Mouse (Mus musculus): Measurements from ENCODE around the gene Exoc8. TPM values are rescaled to one million over a fixed set of nuclear protein-coding genes. Genes with fewer than 3 reads are reported as not detected.
A peak's percentile ranks its signal among the peaks of the same experiment; 100 is the strongest.

Gene Exoc8
- total RNA-seq, 1 experiment, result 16.8 TPM

DNA sequence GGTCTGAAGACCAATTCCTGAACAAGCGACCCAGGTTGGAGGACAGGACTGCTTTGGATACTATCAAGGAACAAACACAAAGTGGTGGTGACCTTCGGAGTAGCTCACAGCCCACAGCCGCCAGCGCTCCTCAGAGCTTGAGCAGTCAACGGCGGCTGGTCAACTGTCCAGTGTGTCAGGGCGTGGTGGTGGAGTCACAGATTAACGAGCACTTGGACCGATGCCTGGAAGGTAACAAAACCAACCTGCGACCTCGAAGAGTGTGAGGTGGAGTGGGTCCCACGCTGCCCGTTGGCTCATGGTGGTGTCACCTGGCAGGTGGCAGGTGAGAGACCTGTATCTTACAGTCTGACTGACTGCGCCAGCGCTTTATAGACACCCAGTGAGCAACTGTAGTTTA is 5.7 kb upstream of the Exoc8 start:
- in situ Hi-C loops (cut with MboI; ENCODE audit: low sequenced_read_pairs in 2 of 2, unreplicated experiment in 2 of 2), result no loop called here
- Histone ChIP-seq H3K36me3 (ENCODE audit: control insufficient read depth, insufficient read depth, low read length, poor library complexity, severe bottlenecking) (peaks cover 41% of the 10 kb centered on the region), H3K4me1 (ENCODE audit: control insufficient read depth in 2 of 2, insufficient read depth in 2 of 2, low read length in 2 of 2, poor library complexity in 1 of 2) (peaks cover 0 to 5% of the 10 kb centered on the region in 2 experiments; a peak in 1 of 4 replicates)

GRCm38 (mm10) chr8:124898251-124898905 is 873 bp upstream of the Exoc8 start:
- Histone ChIP-seq H3K9ac (ENCODE audit: insufficient read depth, low read depth, low read length, poor library complexity, severe bottlenecking) (peak overlapping the region; percentile 93), H3K4me3 (ENCODE audit: insufficient read depth in 1 of 2, low read depth in 1 of 2, low read length in 2 of 2, poor library complexity in 1 of 2, severe bottlenecking in 1 of 2) (peak overlapping the region; percentile 65 to 95), H3K9me3 (ENCODE audit: control insufficient read depth, insufficient read depth, low read depth, low read length) (no peaks in the 10 kb centered on the region), H3K4me1 (ENCODE audit: control insufficient read depth in 2 of 2, insufficient read depth in 2 of 2, low read length in 2 of 2, poor library complexity in 1 of 2) (peaks cover 0 to 14% of the 10 kb centered on the region in 2 experiments; a peak in 2 of 4 replicates), H3K36me3 (ENCODE audit: control insufficient read depth, insufficient read depth, low read length, poor library complexity, severe bottlenecking) (peaks cover 44% of the 10 kb centered on the region), H3K27ac (ENCODE audit: insufficient read depth, low read depth, low read length, poor library complexity, severe bottlenecking) (no peak overlapping the region)
- DNase-seq (ENCODE audit: low read depth, low spot score), result no peak
- TF ChIP-seq ZC3H11A (IDR thresholded peaks at IDR 0.05; ENCODE audit: borderline replicate concordance, low read depth, low read length) (no peak), CHD2 (IDR thresholded peaks at IDR 0.05; ENCODE audit: low read depth, low read length) (no peak), MAFK (IDR thresholded peaks at IDR 0.05; ENCODE audit: insufficient read depth, low read depth, low read length) (no peak), HCFC1 (IDR thresholded peaks at IDR 0.05; ENCODE audit: borderline replicate concordance, insufficient read depth, low read length) (no peak), ZNF384 (IDR thresholded peaks at IDR 0.05; ENCODE audit: low read depth, low read length) (no peak)
- in situ Hi-C loops (cut with MboI; ENCODE audit: low sequenced_read_pairs in 2 of 2, unreplicated experiment in 2 of 2), result no loop called here

More for the DNA sequence above, 5.7 kb upstream of the Exoc8 start:
- no peak for TF ChIP-seq ZC3H11A (IDR thresholded peaks at IDR 0.05; ENCODE audit: borderline replicate concordance, low read depth, low read length)
- no peak for TF ChIP-seq MAFK (IDR thresholded peaks at IDR 0.05; ENCODE audit: insufficient read depth, low read depth, low read length)
- TF ChIP-seq CHD2 (IDR thresholded peaks at IDR 0.05; ENCODE audit: low read depth, low read length), result no peak
- no peak for TF ChIP-seq HCFC1 (IDR thresholded peaks at IDR 0.05; ENCODE audit: borderline replicate concordance, insufficient read depth, low read length)
- TF ChIP-seq ZNF384 (IDR thresholded peaks at IDR 0.05; ENCODE audit: low read depth, low read length), result no peak
- H3K27ac ChIP-seq (ENCODE audit: insufficient read depth, low read depth, low read length, poor library complexity, severe bottlenecking), result no peak overlapping the region
- H3K9ac ChIP-seq (ENCODE audit: insufficient read depth, low read depth, low read length, poor library complexity, severe bottlenecking), result no peak overlapping the region
- no peak overlapping the region for H3K4me3 ChIP-seq (ENCODE audit: insufficient read depth in 1 of 2, low read depth in 1 of 2, low read length in 2 of 2, poor library complexity in 1 of 2, severe bottlenecking in 1 of 2)
- no peak for DNase-seq (ENCODE audit: low read depth, low spot score)
- no peaks in the 10 kb centered on the region for H3K9me3 ChIP-seq (ENCODE audit: control insufficient read depth, insufficient read depth, low read depth, low read length)

DNA sequence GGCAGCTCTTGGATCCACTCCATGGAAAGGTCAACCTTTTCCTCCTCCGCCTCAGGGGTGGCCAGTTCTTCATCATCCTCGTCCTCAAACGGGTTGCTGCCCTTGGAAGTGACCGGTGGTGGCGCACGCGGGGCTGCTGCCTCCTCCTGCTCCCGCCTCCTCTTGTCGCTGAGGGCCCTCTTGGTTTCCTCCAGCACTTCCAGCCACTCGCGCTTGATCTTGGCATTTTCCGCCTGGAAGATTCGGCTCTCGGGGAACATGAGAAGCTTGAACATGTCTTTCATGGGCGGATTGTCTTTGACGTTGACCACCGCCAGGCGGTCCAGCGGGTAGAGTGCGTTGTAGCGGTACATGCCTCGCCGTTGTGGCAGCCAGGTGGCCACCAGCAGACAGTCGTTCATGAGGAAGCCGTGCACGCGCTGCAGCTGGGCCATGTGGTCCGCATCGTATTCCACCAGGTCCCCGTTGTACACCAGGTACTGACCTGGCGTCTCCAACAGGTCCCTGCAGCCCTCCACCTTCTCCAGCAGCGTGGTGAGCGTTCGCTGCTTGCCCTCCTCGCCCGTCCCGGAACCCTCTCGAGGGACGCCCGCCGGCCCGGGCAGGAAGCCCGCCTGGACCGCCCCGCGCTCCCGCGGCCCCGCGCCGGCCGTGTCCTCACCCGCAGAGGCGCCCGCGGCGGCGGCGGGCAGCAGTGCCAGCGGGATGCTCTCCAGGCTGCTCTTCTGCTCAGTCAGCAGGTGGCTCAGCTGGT is 696 bp downstream of the Exoc8 start:
- Histone ChIP-seq H3K27ac (ENCODE audit: insufficient read depth, low read depth, low read length, poor library complexity, severe bottlenecking) (no peak overlapping the region), H3K36me3 (ENCODE audit: control insufficient read depth, insufficient read depth, low read length, poor library complexity, severe bottlenecking) (peaks cover 29% of the 10 kb centered on the region), H3K4me3 (ENCODE audit: insufficient read depth in 1 of 2, low read depth in 1 of 2, low read length in 2 of 2, poor library complexity in 1 of 2, severe bottlenecking in 1 of 2) (peak overlapping the region; percentile 73 to 95), H3K4me1 (ENCODE audit: control insufficient read depth in 2 of 2, insufficient read depth in 2 of 2, low read length in 2 of 2, poor library complexity in 1 of 2) (peaks cover 0 to 14% of the 10 kb centered on the region in 2 experiments; a peak in 2 of 4 replicates), H3K9me3 (ENCODE audit: control insufficient read depth, insufficient read depth, low read depth, low read length) (no peaks in the 10 kb centered on the region), H3K9ac (ENCODE audit: insufficient read depth, low read depth, low read length, poor library complexity, severe bottlenecking) (peak overlapping the region; percentile 89)
- DNase-seq (ENCODE audit: low read depth, low spot score), result no peak
- TF ChIP-seq ZC3H11A (IDR thresholded peaks at IDR 0.05; ENCODE audit: borderline replicate concordance, low read depth, low read length) (no peak), ZNF384 (IDR thresholded peaks at IDR 0.05; ENCODE audit: low read depth, low read length) (no peak), CHD2 (IDR thresholded peaks at IDR 0.05; ENCODE audit: low read depth, low read length) (no peak), HCFC1 (IDR thresholded peaks at IDR 0.05; ENCODE audit: borderline replicate concordance, insufficient read depth, low read length) (no peak), MAFK (IDR thresholded peaks at IDR 0.05; ENCODE audit: insufficient read depth, low read depth, low read length) (no peak)
- in situ Hi-C loops (cut with MboI; ENCODE audit: low sequenced_read_pairs in 2 of 2, unreplicated experiment in 2 of 2), result no loop called here

DNA sequence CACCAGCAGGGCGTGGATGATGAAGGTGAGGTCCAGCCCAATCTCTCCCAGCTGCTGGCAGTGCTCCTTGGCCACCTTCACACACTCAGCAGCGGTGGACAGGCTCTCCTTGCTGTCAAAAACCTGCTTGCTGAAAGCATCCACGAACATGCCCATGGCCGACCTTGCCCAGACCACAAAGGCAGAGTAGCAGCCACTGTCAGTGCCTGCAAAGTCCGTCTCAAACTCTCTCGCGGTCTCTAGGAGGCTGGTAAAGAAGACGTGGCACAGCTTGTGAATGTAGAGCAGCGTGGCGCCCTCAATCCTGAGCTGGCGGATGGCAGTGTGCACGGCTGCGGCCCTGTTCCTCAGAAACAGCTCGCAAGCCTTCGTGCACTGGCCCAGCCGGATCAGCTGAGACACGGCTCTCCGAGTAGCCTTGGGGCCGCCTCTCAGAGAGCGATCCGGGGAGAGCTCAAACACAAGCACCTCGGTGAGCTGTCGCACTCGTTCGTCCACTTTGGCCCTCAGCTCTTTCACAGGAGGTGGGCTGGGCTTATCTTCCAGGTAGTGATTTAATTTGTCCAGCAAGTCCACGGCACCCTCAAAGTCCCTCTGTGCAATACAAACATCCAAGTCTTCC is 1.4 kb downstream of the Exoc8 start:
- Histone ChIP-seq H3K4me3 (ENCODE audit: insufficient read depth in 1 of 2, low read depth in 1 of 2, low read length in 2 of 2, poor library complexity in 1 of 2, severe bottlenecking in 1 of 2) (peak overlapping the region in 1 of 2 experiments; percentile 95; a peak in 3 of 4 replicates), H3K9me3 (ENCODE audit: control insufficient read depth, insufficient read depth, low read depth, low read length) (no peaks in the 10 kb centered on the region), H3K36me3 (ENCODE audit: control insufficient read depth, insufficient read depth, low read length, poor library complexity, severe bottlenecking) (peaks cover 26% of the 10 kb centered on the region), H3K4me1 (ENCODE audit: control insufficient read depth in 2 of 2, insufficient read depth in 2 of 2, low read length in 2 of 2, poor library complexity in 1 of 2) (peaks cover 0 to 14% of the 10 kb centered on the region in 2 experiments; a peak in 2 of 4 replicates), H3K27ac (ENCODE audit: insufficient read depth, low read depth, low read length, poor library complexity, severe bottlenecking) (no peak overlapping the region), H3K9ac (ENCODE audit: insufficient read depth, low read depth, low read length, poor library complexity, severe bottlenecking) (0 out of 2 replicates have a peak overlapping the region, but pooled peaks have one; percentile 5)
- in situ Hi-C loops (cut with MboI; ENCODE audit: low sequenced_read_pairs in 2 of 2, unreplicated experiment in 2 of 2), result no loop called here
- TF ChIP-seq CHD2 (IDR thresholded peaks at IDR 0.05; ENCODE audit: low read depth, low read length) (no peak), MAFK (IDR thresholded peaks at IDR 0.05; ENCODE audit: insufficient read depth, low read depth, low read length) (no peak), ZNF384 (IDR thresholded peaks at IDR 0.05; ENCODE audit: low read depth, low read length) (no peak), HCFC1 (IDR thresholded peaks at IDR 0.05; ENCODE audit: borderline replicate concordance, insufficient read depth, low read length) (no peak), ZC3H11A (IDR thresholded peaks at IDR 0.05; ENCODE audit: borderline replicate concordance, low read depth, low read length) (no peak)
- DNase-seq (ENCODE audit: low read depth, low spot score), result no peak
